Mouse (Mus musculus) olfactory bulb, adult 2 months (tissue): ENCODE data around the gene Tssk1. TPM values are rescaled to one million over a fixed set of nuclear protein-coding genes. Genes with fewer than 3 reads are reported as not detected.

Experiments
- H3K27ac ChIP-seq: fragments of 200-500 bp; 2 replicates; pipeline ENCODE4 v1.5.1; 2012; ENCODE audit warnings: low read depth, low read length; ENCODE audit not compliant: insufficient read depth
- H3K4me1 ChIP-seq: fragments of 200-500 bp; 2 replicates; pipeline ENCODE4 v1.6.1; 2012; ENCODE audit warnings: low read length; ENCODE audit not compliant: control insufficient read depth, insufficient read depth
- H3K4me3 ChIP-seq: fragments of 200-500 bp; 2 replicates; pipeline ENCODE4 v1.5.1; 2012; ENCODE audit warnings: mild to moderate bottlenecking, low read depth, low read length, moderate library complexity; ENCODE audit not compliant: insufficient read depth
- CTCF ChIP-seq: fragments of 200-500 bp; IDR thresholded peaks from 2 replicates; pipeline ENCODE4 v1.5.1; 2012; ENCODE audit warnings: low read depth, mild to moderate bottlenecking, low read length, moderate library complexity; ENCODE audit not compliant: insufficient read depth
- POLR2A ChIP-seq: fragments of 200-500 bp; IDR thresholded peaks from 2 replicates; pipeline ENCODE4 v1.6.1; 2012; ENCODE audit warnings: mild to moderate bottlenecking, low read depth, low read length, moderate library complexity; ENCODE audit not compliant: insufficient read depth
- WGBS: fragments of 180-500 bp; shearing (Covaris S2); methylation state at CpG from one replicate; pipeline ENCODE4 v1.1.7; 2018; 5-methylcytosine and 5-hydroxymethylcytosine counted together
- polyA plus RNA-seq: library from polyadenylated mRNA; stranded (reverse); fragments of >200 nt; gene quantifications from 2 replicates; pipeline ENCODE4 v1.2.4, GENCODE M21; 2012; ENCODE audit warnings: low replicate concordance; ENCODE audit not compliant: missing spikeins, insufficient read depth, insufficient read length

The Tssk1 gene
- polyA plus RNA-seq, 1 experiment, result not detected

- WGBS, result 64% methylated on average over 6 of the region's 6 CpGs
- TF ChIP-seq CTCF (no peak), POLR2A (no peak)
- no peak overlapping the region for H3K27ac ChIP-seq
These were observed 28.3 kb upstream of the Tssk1 start for GRCm38 (mm10) chr16:17865770-17866169.

GRCm38 (mm10) chr16:17871248-17871647, 22.8 kb upstream of the Tssk1 start:
- no peak overlapping the region for H3K4me3 ChIP-seq
- TF ChIP-seq CTCF (no peak), POLR2A (no peak)
- WGBS, result 57% methylated on average over 5 of the region's 5 CpGs
- no peak overlapping the region for H3K27ac ChIP-seq
- H3K4me1 ChIP-seq, result 0 out of 2 replicates have a peak, but pooled peaks cover 6% of the 10 kb centered on the region

More at GRCm38 (mm10) chr16:17865770-17866169, 28.3 kb upstream of the Tssk1 start:
- Histone ChIP-seq H3K4me3 (no peak overlapping the region), H3K4me1 (peaks cover 5% of the 10 kb centered on the region; the same call in 1 of the 2 replicates)

GRCm38 (mm10) chr16:17872995-17873394, 21.0 kb upstream of the Tssk1 start:
- Histone ChIP-seq H3K4me1 (0 out of 2 replicates have a peak, but pooled peaks cover 6% of the 10 kb centered on the region), H3K27ac (no peak overlapping the region), H3K4me3 (no peak overlapping the region)
- 84% methylated on average over 4 of the region's 4 CpGs for WGBS
- no peak for TF ChIP-seq POLR2A
- no peak for TF ChIP-seq CTCF

GRCm38 (mm10) chr16:17875174-17875573, 18.8 kb upstream of the Tssk1 start:
- no peak overlapping the region for H3K4me3 ChIP-seq
- WGBS, result 78% methylated on average over 4 of the region's 4 CpGs
- peaks cover 8% of the 10 kb centered on the region; the same call in 1 of the 2 replicates for H3K4me1 ChIP-seq
- H3K27ac ChIP-seq, result no peak overlapping the region
- TF ChIP-seq CTCF (no peak), POLR2A (no peak)

- no peak overlapping the region for H3K4me3 ChIP-seq
- H3K27ac ChIP-seq, result no peak overlapping the region
- H3K4me1 ChIP-seq, result peaks cover 8% of the 10 kb centered on the region; the same call in 1 of the 2 replicates
- WGBS, result 77% methylated on average over 1 of the region's 1 CpGs
- TF ChIP-seq CTCF (no peak), POLR2A (no peak)
These were observed 17.9 kb upstream of the Tssk1 start for GRCm38 (mm10) chr16:17876096-17876495.

- 73% methylated on average over 4 of the region's 4 CpGs for WGBS
- H3K4me3 ChIP-seq, result no peak overlapping the region
- peaks cover 4% of the 10 kb centered on the region; the same call in 1 of the 2 replicates for H3K4me1 ChIP-seq
- no peak overlapping the region for H3K27ac ChIP-seq
- TF ChIP-seq POLR2A (no peak), CTCF (no peak)
These were observed 14.5 kb upstream of the Tssk1 start for GRCm38 (mm10) chr16:17879571-17879970.

- H3K4me1 ChIP-seq, result peaks cover 10% of the 10 kb centered on the region
- TF ChIP-seq POLR2A (no peak), CTCF (no peak)
- no peak overlapping the region for H3K4me3 ChIP-seq
- H3K27ac ChIP-seq, result no peak overlapping the region
These were observed 11.8 kb upstream of the Tssk1 start for GRCm38 (mm10) chr16:17882196-17882595.

- no peak overlapping the region for H3K27ac ChIP-seq
- WGBS, result 88% methylated on average over 6 of the region's 6 CpGs
- TF ChIP-seq CTCF (no peak), POLR2A (no peak)
- peaks cover 10% of the 10 kb centered on the region for H3K4me1 ChIP-seq
- H3K4me3 ChIP-seq, result no peak overlapping the region
These were observed 9.9 kb upstream of the Tssk1 start for GRCm38 (mm10) chr16:17884116-17884515.

GRCm38 (mm10) chr16:17889689-17890341, 4.2 kb upstream of the Tssk1 start:
- WGBS, result 68% methylated on average over 6 of the region's 6 CpGs

GRCm38 (mm10) chr16:17890342-17890727, 3.7 kb upstream of the Tssk1 start:
- Histone ChIP-seq H3K27ac (no peak overlapping the region), H3K4me1 (peaks cover 14% of the 10 kb centered on the region), H3K4me3 (peak overlapping the region; percentile 93)
- WGBS, result 23% methylated on average over 2 of the region's 2 CpGs
- TF ChIP-seq CTCF (no peak), POLR2A (no peak)

More at GRCm38 (mm10) chr16:17889689-17890341, 4.2 kb upstream of the Tssk1 start:
- H3K27ac ChIP-seq, result no peak overlapping the region
- H3K4me3 ChIP-seq, result peak overlapping the region; percentile 93
- TF ChIP-seq POLR2A, result no peak
- no peak for TF ChIP-seq CTCF
- H3K4me1 ChIP-seq, result peaks cover 14% of the 10 kb centered on the region
